13 mouse cellular contexts compared by ENCODE assay signal in genomic region chr6:142412906-142413491, GRCm38 (mm10). TPM values are rescaled to one million over a fixed set of nuclear protein-coding genes. Genes with fewer than 3 reads are reported as not detected.
DNase-seq lines count a peak whose midpoint lies in the region; ATAC-seq and TF ChIP-seq lines count a peak whose summit lies in the region.
"Had no signal": no experiment of that assay in that cellular context is flagged by ENCODE, and none has a peak within 500 bp of the region (broad histone marks: within the 10 kb centered on the region; RNA-seq: fewer than 3 reads in every experiment).

TSS of gene Spx (plus strand) at chr6:142413441.

- TF ChIP-seq CTCF in forebrain, postnatal 0 days (IDR thresholded peaks at IDR 0.05; ENCODE audit: low read depth), result no peak

- H3K36me3 ChIP-seq in kidney, embryonic 15.5 days, result no peaks in the 10 kb centered on the region
- H3K36me3 ChIP-seq in forebrain, postnatal 0 days (ENCODE audit: insufficient read depth), result no peaks in the 10 kb centered on the region
- no peaks in the 10 kb centered on the region for H3K36me3 ChIP-seq in midbrain, embryonic 11.5 days (ENCODE audit: control insufficient read depth, insufficient read depth, low read length)

- peaks cover 12% of the 10 kb centered on the region for H3K4me1 ChIP-seq in kidney, embryonic 15.5 days
- no peaks in the 10 kb centered on the region for H3K4me1 ChIP-seq in forebrain, postnatal 0 days (ENCODE audit: insufficient read depth)
- H3K4me1 ChIP-seq in midbrain, embryonic 11.5 days (ENCODE audit: control insufficient read depth, insufficient read depth, low read length), result peaks cover 8% of the 10 kb centered on the region

- no peak for ATAC-seq in kidney, embryonic 15.5 days (replicated peaks; ENCODE audit: low FRiP score)
- no peak for ATAC-seq in forebrain, postnatal 0 days
- no peak for ATAC-seq in midbrain, embryonic 11.5 days (ENCODE audit: low FRiP score)
- ATAC-seq: intestine, embryonic 16.5 days had no signal

- H3K4me3 ChIP-seq in kidney, embryonic 15.5 days (replicated peaks), result peak within 1 kb of the TSS; percentile 39; the same call in 1 of the 2 replicates
- 0 out of 2 replicates have a peak within 1 kb of the TSS, but pooled peaks have one; percentile 26 for H3K4me3 ChIP-seq in forebrain, postnatal 0 days (ENCODE audit: low read depth, low read length)
- H3K4me3 ChIP-seq in midbrain, embryonic 11.5 days (ENCODE audit: low read depth, low read length), result peak within 1 kb of the TSS; percentile 36; the same call in 1 of the 2 replicates

- no peaks in the 10 kb centered on the region for H3K9me3 ChIP-seq in kidney, embryonic 15.5 days (replicated peaks)
- no peaks in the 10 kb centered on the region for H3K9me3 ChIP-seq in forebrain, postnatal 0 days (ENCODE audit: low read length)
- no peaks in the 10 kb centered on the region for H3K9me3 ChIP-seq in midbrain, embryonic 11.5 days (ENCODE audit: control insufficient read depth, low read length)

- H3K27ac ChIP-seq in kidney, embryonic 15.5 days, result no peak within 1 kb of the TSS
- no peak within 1 kb of the TSS for H3K27ac ChIP-seq in forebrain, postnatal 0 days (ENCODE audit: low read depth, low read length)
- H3K27ac ChIP-seq in midbrain, embryonic 11.5 days (ENCODE audit: low read depth, low read length), result no peak within 1 kb of the TSS

- H3K27me3 ChIP-seq in kidney, embryonic 15.5 days, result peaks cover 43% of the 10 kb centered on the region
- H3K27me3 ChIP-seq in forebrain, postnatal 0 days (ENCODE audit: insufficient read depth, low read length), result peaks cover 13% of the 10 kb centered on the region; the same call in 1 of the 2 replicates
- H3K27me3 ChIP-seq in midbrain, embryonic 11.5 days (ENCODE audit: control insufficient read depth, insufficient read depth, low read length), result peaks cover 8% of the 10 kb centered on the region

- peak within 1 kb of the TSS; percentile 74 for H3K4me2 ChIP-seq in kidney, embryonic 15.5 days
- no peak within 1 kb of the TSS for H3K4me2 ChIP-seq in forebrain, postnatal 0 days (ENCODE audit: low read depth)
- H3K4me2 ChIP-seq in midbrain, embryonic 11.5 days, result peak within 1 kb of the TSS; percentile 60

- 53% methylated on average over 11 of the region's 11 CpGs for WGBS in kidney, embryonic 15.5 days
- WGBS in forebrain, postnatal 0 days, result 69% methylated on average over 11 of the region's 11 CpGs
- 74% methylated on average over 11 of the region's 11 CpGs for WGBS in midbrain, embryonic 11.5 days

- no peak for DNase-seq in kidney, adult 18-20 months
- DNase-seq in NIH3T3 (ENCODE audit: low read depth), result peak; percentile 68
- no peak for DNase-seq in forebrain, postnatal 0 days
- DNase-seq in midbrain, embryonic 11.5 days (ENCODE audit: low spot score, missing footprints), result no peak
- DNase-seq in left cerebral cortex, adult 8-10 months (ENCODE audit: low spot score in 2 of 2), result no peak
- no peak for DNase-seq in cerebellum, adult 8-10 months
- DNase-seq in thymus, postnatal 4 days, result no peak
- DNase-seq: cerebellum, postnatal 36 days; layer of hippocampus, postnatal 36 days; lung, postnatal 10 days had no signal

- no peak within 1 kb of the TSS for H3K9ac ChIP-seq in kidney, embryonic 15.5 days
- no peak within 1 kb of the TSS for H3K9ac ChIP-seq in forebrain, postnatal 0 days
- peak within 1 kb of the TSS; percentile 57; the same call in 1 of the 2 replicates for H3K9ac ChIP-seq in midbrain, embryonic 11.5 days (ENCODE audit: low read length)

RNA-seq across cellular contexts. Expression of gene Spx, which starts in this region (rescaled TPM):
- polyA plus RNA-seq in kidney, embryonic 15.5 days (2015; fragmentation: Nextera tagmentation; extraction: Ambion mirVana), result 0.59 and 1.1 TPM in 2 replicates
- total RNA-seq in forebrain, postnatal 0 days (2014; rRNA removed), result 0.38 and 0.62 TPM in 2 replicates
- 0.65 TPM in 2 replicates for polyA plus RNA-seq in forebrain, postnatal 0 days (2015; fragmentation: Nextera tagmentation; extraction: Ambion mirVana)
- polyA plus RNA-seq in midbrain, embryonic 11.5 days (2014; fragmentation: Nextera tagmentation; extraction: Ambion mirVana), result 2.1 and 2.4 TPM in 2 replicates
- total RNA-seq in left cerebral cortex, adult 8-10 months (2022), result 1 to 10 TPM in 3 of 4 experiments, under 1 TPM in 1; 0.44 to 2.1 (median 1.4) TPM
- total RNA-seq: granulocyte monocyte progenitor cell, adult 5-6 weeks had no signal
